Mouse (Mus musculus): ENCODE results near the gene Olfr397. TPM values are rescaled to one million over a fixed set of nuclear protein-coding genes. Genes with fewer than 3 reads are reported as not detected.

Gene Olfr397
- not detected in 2 replicates for polyA plus RNA-seq (2016; fragmentation: Nextera tagmentation; extraction: Ambion mirVana)

DNA sequence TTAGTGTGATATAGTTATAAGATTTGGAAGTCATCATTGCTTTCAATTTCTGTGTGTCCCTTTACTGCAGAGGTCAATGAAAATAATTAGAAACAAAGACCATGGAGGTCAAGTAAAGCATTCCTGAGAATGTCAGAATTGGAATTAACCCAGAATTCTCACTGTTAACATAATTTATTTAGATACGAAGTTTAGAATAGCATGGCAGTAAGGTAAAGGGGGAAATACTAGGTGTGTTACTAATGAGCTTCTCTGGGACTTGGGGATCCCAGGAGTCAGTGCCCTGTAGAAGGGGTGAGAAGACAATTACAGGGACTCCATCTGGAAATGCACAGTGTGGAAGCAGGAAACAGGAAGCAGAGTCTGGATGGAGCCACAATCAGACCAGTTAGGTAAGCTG is at the start of gene Olfr397:
TSS of gene Olfr397 (plus strand) at position 301 of the 400 bp plus-strand sequence.
- no peak within 1 kb of the TSS for H3K4me2 ChIP-seq
- H3K4me3 ChIP-seq, result no peak within 1 kb of the TSS
- WGBS (ENCODE audit: insufficient replicate concordance), result 48% methylated on average over 1 of the region's 1 CpGs
- ATAC-seq, result no peak
- H3K4me1 ChIP-seq, result no peaks in the 10 kb centered on the region
- no peaks in the 10 kb centered on the region for H3K36me3 ChIP-seq
- H3K27me3 ChIP-seq (replicated peaks), result no peaks in the 10 kb centered on the region
- no peak within 1 kb of the TSS for H3K9ac ChIP-seq
- no peaks in the 10 kb centered on the region for H3K9me3 ChIP-seq (replicated peaks)
- no peak within 1 kb of the TSS for H3K27ac ChIP-seq

DNA sequence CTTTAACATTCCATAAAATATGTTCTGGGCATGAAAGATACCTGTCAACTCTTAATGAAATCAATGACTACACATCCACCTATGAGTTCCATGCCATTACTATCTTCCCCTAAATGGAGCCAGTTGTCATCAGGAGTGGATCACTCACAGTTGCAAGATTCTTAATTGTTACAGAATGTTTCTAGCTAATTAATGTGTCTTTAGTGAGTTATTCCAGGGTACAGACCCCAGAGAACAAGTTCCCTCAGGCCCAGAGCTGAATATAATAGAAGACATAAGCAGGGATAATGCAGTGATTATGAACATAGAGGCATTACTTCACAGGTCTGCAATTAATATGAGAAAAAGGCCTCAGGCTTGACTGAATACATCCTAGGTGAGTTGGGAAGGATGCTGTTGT is 24.2 kb upstream of the Olfr397 start, which contains the start of gene Olfr23:
TSS of gene Olfr23 (plus strand) at position 301 of the 400 bp plus-strand sequence.
- H3K9me3 ChIP-seq (replicated peaks), result 0 out of 2 replicates have a peak, but pooled peaks cover 3% of the 10 kb centered on the region

DNA sequence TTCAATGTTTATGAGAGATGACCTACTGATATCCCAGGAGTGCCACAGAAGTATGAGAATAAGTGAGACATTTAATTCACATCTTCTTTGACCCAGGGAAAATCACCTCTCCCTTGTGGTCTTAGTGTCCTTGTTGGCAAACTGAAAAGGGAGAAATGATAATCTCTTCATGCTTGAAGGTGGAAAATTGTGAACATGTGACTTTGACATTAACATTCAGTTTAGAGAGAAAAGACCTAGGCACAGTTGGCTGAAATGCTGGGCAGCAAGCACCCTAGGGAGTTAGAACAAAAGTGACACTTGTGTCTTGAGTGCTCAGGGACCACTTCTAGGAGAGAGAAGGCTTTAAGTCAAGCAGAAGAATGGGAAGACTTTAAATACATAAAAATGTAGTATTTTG is 29.7 kb downstream of the Olfr397 start, which contains the start of gene Olfr398:
TSS of gene Olfr398 (minus strand) at position 101 of the 400 bp plus-strand sequence.
- H3K4me2 ChIP-seq, result no peak within 1 kb of the TSS
- H3K36me3 ChIP-seq, result no peaks in the 10 kb centered on the region
- no peaks in the 10 kb centered on the region for H3K27me3 ChIP-seq (replicated peaks)
- H3K27ac ChIP-seq, result no peak within 1 kb of the TSS
- no peak within 1 kb of the TSS for H3K9ac ChIP-seq
- no peaks in the 10 kb centered on the region for H3K4me1 ChIP-seq
- no peak for ATAC-seq
- 0 out of 2 replicates have a peak, but pooled peaks cover 7% of the 10 kb centered on the region for H3K9me3 ChIP-seq (replicated peaks)
- no peak within 1 kb of the TSS for H3K4me3 ChIP-seq

More for the DNA sequence above, 24.2 kb upstream of the Olfr397 start, which contains the start of gene Olfr23:
- Histone ChIP-seq H3K27ac (no peak within 1 kb of the TSS), H3K27me3 (replicated peaks) (no peaks in the 10 kb centered on the region), H3K36me3 (no peaks in the 10 kb centered on the region), H3K4me1 (no peaks in the 10 kb centered on the region), H3K4me2 (no peak within 1 kb of the TSS), H3K4me3 (no peak within 1 kb of the TSS), H3K9ac (no peak within 1 kb of the TSS)
- no peak for ATAC-seq

DNA sequence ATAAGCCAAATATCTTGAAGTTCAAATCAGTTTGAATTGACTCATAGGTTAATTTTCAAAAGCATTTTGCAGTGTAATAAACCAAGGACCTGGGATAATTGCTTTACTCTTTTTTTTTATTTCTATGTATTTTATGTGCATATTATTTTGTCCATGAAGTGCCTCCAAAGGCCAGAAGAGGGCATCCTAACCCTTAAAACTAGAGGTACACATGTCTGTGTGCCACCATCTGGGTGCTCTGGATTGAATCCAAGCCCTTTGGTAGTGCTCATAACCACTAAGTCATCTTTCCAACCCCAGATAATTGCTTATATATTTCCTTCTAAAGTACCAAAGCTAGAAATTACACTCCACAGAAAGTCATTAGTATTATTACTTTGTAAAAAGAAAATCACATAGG is 32.5 kb downstream of the Olfr397 start:
- Histone ChIP-seq H3K36me3 (no peaks in the 10 kb centered on the region), H3K27ac (no peak overlapping the region), H3K4me3 (no peak overlapping the region), H3K9me3 (replicated peaks) (0 out of 2 replicates have a peak, but pooled peaks cover 7% of the 10 kb centered on the region), H3K9ac (no peak overlapping the region), H3K27me3 (replicated peaks) (no peaks in the 10 kb centered on the region), H3K4me2 (no peak overlapping the region), H3K4me1 (no peaks in the 10 kb centered on the region)
- ATAC-seq, result no peak

Other genes starting within 250 kb of the Olfr397 start
- not detected in 2 replicates for gene Olfr389, start 180.1 kb upstream of the Olfr397 start, polyA plus RNA-seq (2016; fragmentation: Nextera tagmentation; extraction: Ambion mirVana)
- not detected in 2 replicates for gene Olfr390, start 177.9 kb upstream of the Olfr397 start, polyA plus RNA-seq (2016; fragmentation: Nextera tagmentation; extraction: Ambion mirVana)
- gene Olfr391-ps, start 157.8 kb upstream of the Olfr397 start, polyA plus RNA-seq (2016; fragmentation: Nextera tagmentation; extraction: Ambion mirVana), result not detected in 2 replicates
- not detected in 2 replicates for gene Olfr392, start 143.8 kb upstream of the Olfr397 start, polyA plus RNA-seq (2016; fragmentation: Nextera tagmentation; extraction: Ambion mirVana)
- gene Olfr393, start 109.4 kb upstream of the Olfr397 start, polyA plus RNA-seq (2016; fragmentation: Nextera tagmentation; extraction: Ambion mirVana), result not detected in 2 replicates
- gene Olfr394, start 70.0 kb upstream of the Olfr397 start, polyA plus RNA-seq (2016; fragmentation: Nextera tagmentation; extraction: Ambion mirVana), result not detected in 2 replicates
- gene Olfr395, start 51.5 kb upstream of the Olfr397 start, polyA plus RNA-seq (2016; fragmentation: Nextera tagmentation; extraction: Ambion mirVana), result not detected in 2 replicates
- gene Olfr23, start 24.1 kb upstream of the Olfr397 start, polyA plus RNA-seq (2016; fragmentation: Nextera tagmentation; extraction: Ambion mirVana), result not detected in 2 replicates
- not detected in 2 replicates for gene Olfr398, start 29.6 kb downstream of the Olfr397 start, polyA plus RNA-seq (2016; fragmentation: Nextera tagmentation; extraction: Ambion mirVana)
- gene Olfr139, start 95.7 kb downstream of the Olfr397 start, polyA plus RNA-seq (2016; fragmentation: Nextera tagmentation; extraction: Ambion mirVana), result not detected in 2 replicates
- gene Olfr399, start 95.8 kb downstream of the Olfr397 start, polyA plus RNA-seq (2016; fragmentation: Nextera tagmentation; extraction: Ambion mirVana), result not detected in 2 replicates
- gene Zfp616, start 109.1 kb downstream of the Olfr397 start, polyA plus RNA-seq (2016; fragmentation: Nextera tagmentation; extraction: Ambion mirVana), result not detected in 2 replicates
- gene Olfr401, start 152.9 kb downstream of the Olfr397 start, polyA plus RNA-seq (2016; fragmentation: Nextera tagmentation; extraction: Ambion mirVana), result not detected in 2 replicates
- not detected in 2 replicates for gene Olfr402, start 192.7 kb downstream of the Olfr397 start, polyA plus RNA-seq (2016; fragmentation: Nextera tagmentation; extraction: Ambion mirVana)
- not detected in 2 replicates for gene Olfr403, start 225.4 kb downstream of the Olfr397 start, polyA plus RNA-seq (2016; fragmentation: Nextera tagmentation; extraction: Ambion mirVana)